Mouse (Mus musculus): Measurements from ENCODE around the gene Mpg. TPM values are rescaled to one million over a fixed set of nuclear protein-coding genes. Genes with fewer than 3 reads are reported as not detected.

Gene Mpg
- total RNA-seq, 2 experiments from 2014 or later, result 19.9 to 20.1 TPM

- no peak for DNase-seq (ENCODE audit: low spot score in 2 of 2)
- intact Hi-C loops (cut with DNase I), result no loop called here
Measured at GRCm38 (mm10) chr11:32244617-32245016, 18.3 kb downstream of the Mpg start.

- intact Hi-C loops (cut with DNase I), result no loop called here
- DNase-seq (ENCODE audit: low spot score in 2 of 2), result no peak
Measured at GRCm38 (mm10) chr11:32245614-32246013, 19.3 kb downstream of the Mpg start.

GRCm38 (mm10) chr11:32247068-32247467 lies 20.8 kb downstream of the Mpg start:
- intact Hi-C loops (cut with DNase I), result no loop called here
- no peak for DNase-seq (ENCODE audit: low spot score in 2 of 2)

GRCm38 (mm10) chr11:32248350-32248749 lies 22.0 kb downstream of the Mpg start:
- intact Hi-C loops (cut with DNase I), result no loop called here
- DNase-seq (ENCODE audit: low spot score in 2 of 2), result no peak

GRCm38 (mm10) chr11:32250880-32251763 lies 24.8 kb downstream of the Mpg start:
- intact Hi-C loops (cut with DNase I), result no loop called here
- no peak for DNase-seq (ENCODE audit: low spot score in 2 of 2)

GRCm38 (mm10) chr11:32253121-32253520 lies 26.8 kb downstream of the Mpg start:
- DNase-seq (ENCODE audit: low spot score in 2 of 2), result no peak
- intact Hi-C loops (cut with DNase I), result no loop called here

GRCm38 (mm10) chr11:32256146-32256545 lies 29.8 kb downstream of the Mpg start:
- intact Hi-C loops (cut with DNase I), result no loop called here
- DNase-seq (ENCODE audit: low spot score in 2 of 2), result no peak

GRCm38 (mm10) chr11:32256566-32256965 lies 30.3 kb downstream of the Mpg start:
- intact Hi-C loops (cut with DNase I), result no loop called here

GRCm38 (mm10) chr11:32262674-32263415 lies 36.5 kb downstream of the Mpg start:
- intact Hi-C loops (cut with DNase I), result no loop called here

More at GRCm38 (mm10) chr11:32256566-32256965, 30.3 kb downstream of the Mpg start:
- DNase-seq (ENCODE audit: low spot score in 2 of 2), result no peak

GRCm38 (mm10) chr11:32265117-32265738 lies 38.9 kb downstream of the Mpg start:
- intact Hi-C loops (cut with DNase I), result no loop called here
- DNase-seq (ENCODE audit: low spot score in 2 of 2), result no peak

More at GRCm38 (mm10) chr11:32262674-32263415, 36.5 kb downstream of the Mpg start:
- DNase-seq (ENCODE audit: low spot score in 2 of 2), result no peak

- intact Hi-C loops (cut with DNase I), result no loop called here
- DNase-seq (ENCODE audit: low spot score in 2 of 2), result no peak
Measured at GRCm38 (mm10) chr11:32266194-32266593, 39.9 kb downstream of the Mpg start.

- no peak for DNase-seq (ENCODE audit: low spot score in 2 of 2)
- intact Hi-C loops (cut with DNase I), result no loop called here
Measured at GRCm38 (mm10) chr11:32266776-32267175, 40.5 kb downstream of the Mpg start.

GRCm38 (mm10) chr11:32267188-32267884 lies 41.0 kb downstream of the Mpg start, which contains the start of gene Nprl3:
TSS of gene Nprl3 (minus strand) at chr11:32267707.
- intact Hi-C loops (cut with DNase I), result no loop called here
- DNase-seq (ENCODE audit: low spot score in 2 of 2), result peak; percentile 95 to 96

- no peak for DNase-seq (ENCODE audit: low spot score in 2 of 2)
- intact Hi-C loops (cut with DNase I), result no loop called here
Measured at GRCm38 (mm10) chr11:32267964-32268363, 41.7 kb downstream of the Mpg start.

- intact Hi-C loops (cut with DNase I), result no loop called here
Measured at GRCm38 (mm10) chr11:32268952-32269351, 42.6 kb downstream of the Mpg start.

GRCm38 (mm10) chr11:32271178-32271577 lies 44.9 kb downstream of the Mpg start:
- intact Hi-C loops (cut with DNase I), result no loop called here
- no peak for DNase-seq (ENCODE audit: low spot score in 2 of 2)

More at GRCm38 (mm10) chr11:32268952-32269351, 42.6 kb downstream of the Mpg start:
- DNase-seq (ENCODE audit: low spot score in 2 of 2), result no peak

- intact Hi-C loops (cut with DNase I), result no loop called here
- no peak for DNase-seq (ENCODE audit: low spot score in 2 of 2)
Measured at GRCm38 (mm10) chr11:32276347-32276746, 50.0 kb downstream of the Mpg start, which contains the start of gene Hba-x. TSS of gene Hba-x (plus strand) at chr11:32276400.

GRCm38 (mm10) chr11:32277736-32278457 lies 51.6 kb downstream of the Mpg start:
- DNase-seq (ENCODE audit: low spot score in 2 of 2), result no peak
- intact Hi-C loops (cut with DNase I), result no loop called here

GRCm38 (mm10) chr11:32278458-32278957 lies 52.2 kb downstream of the Mpg start:
- no peak for DNase-seq (ENCODE audit: low spot score in 2 of 2)
- intact Hi-C loops (cut with DNase I), result no loop called here

All from left cerebral cortex, postnatal 36 days (tissue).